Mouse (Mus musculus) heart, adult 2 months (tissue): ENCODE results near the gene Sgsm3.

ENCODE experiments used
- CTCF ChIP-seq: fragments of 200-600 bp; IDR thresholded peaks from 2 replicates; pipeline ENCODE4 v1.8.1; 2022; ENCODE audit warnings: antibody characterized with exemption, mild to moderate bottlenecking, moderate library complexity
- EP300 ChIP-seq: fragments of 200-500 bp; IDR thresholded peaks from 2 replicates; pipeline ENCODE4 v1.6.1; 2011; ENCODE audit warnings: low read depth, low read length, control low read depth; ENCODE audit not compliant: insufficient read depth
- POLR2A ChIP-seq: fragments of 200-500 bp; IDR thresholded peaks from 2 replicates; pipeline ENCODE4 v1.6.1; 2011; ENCODE audit warnings: mild to moderate bottlenecking, low read depth, low read length, control low read depth; ENCODE audit not compliant: insufficient read depth

DNA sequence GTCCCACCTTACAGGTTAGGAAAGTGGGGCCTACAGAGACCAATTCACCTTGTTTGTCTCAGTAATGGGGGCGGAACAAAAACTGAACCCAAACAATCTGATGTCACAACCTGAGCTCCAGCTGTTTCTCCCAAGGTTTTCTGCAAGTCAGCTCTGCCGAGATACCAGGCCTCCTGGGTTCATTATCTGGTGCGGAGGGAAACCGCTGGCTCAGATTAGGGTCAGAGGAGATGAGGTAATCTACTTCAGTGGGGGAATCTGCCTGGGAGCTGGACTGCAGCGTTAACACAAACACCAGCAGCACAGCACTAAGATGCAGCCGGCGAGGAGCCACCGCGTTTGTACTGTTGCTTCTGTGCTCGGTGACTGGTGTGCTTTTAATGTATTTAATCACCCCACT lies 69.9 kb downstream of the Sgsm3 start:
- TF ChIP-seq POLR2A (no peak), CTCF (no peak), EP300 (no peak)
